Mouse (Mus musculus) erythroblast, adult 5-6 weeks (primary cell): ENCODE results near the gene Gm21983. TPM values are rescaled to one million over a fixed set of nuclear protein-coding genes. Genes with fewer than 3 reads are reported as not detected.
A peak's percentile ranks its signal among the peaks of the same experiment; 100 is the strongest.

Experiments
- ATAC-seq: replicated peaks from 2 replicates; pipeline ENCODE4 v1.8.0; 2016; ENCODE audit warnings: moderate number of reproducible peaks, mild to moderate bottlenecking, moderate TSS enrichment, inconsistent platforms; ENCODE audit not compliant: poor library complexity, low FRiP score, severe bottlenecking
- total RNA-seq, 2 experiments: library from RNA; stranded (forward) in 1 of 2; stranded (reverse) in 1 of 2; fragments of 150-400 nt in 1 of 2; fragments of 200-764, 138-1000 nt in 1 of 2; gene quantifications; 2 replicates each; pipeline versions ENCODE4 v1.2.3 to v1.2.4; 2015 to 2017; ENCODE audit warnings: low replicate concordance in 2 of 2

Gene Gm21983
- total RNA-seq (2015; ENCODE audit: low replicate concordance) (not detected in 2 replicates), total RNA-seq (2017; ENCODE audit: low replicate concordance) (not detected in 2 replicates)

DNA sequence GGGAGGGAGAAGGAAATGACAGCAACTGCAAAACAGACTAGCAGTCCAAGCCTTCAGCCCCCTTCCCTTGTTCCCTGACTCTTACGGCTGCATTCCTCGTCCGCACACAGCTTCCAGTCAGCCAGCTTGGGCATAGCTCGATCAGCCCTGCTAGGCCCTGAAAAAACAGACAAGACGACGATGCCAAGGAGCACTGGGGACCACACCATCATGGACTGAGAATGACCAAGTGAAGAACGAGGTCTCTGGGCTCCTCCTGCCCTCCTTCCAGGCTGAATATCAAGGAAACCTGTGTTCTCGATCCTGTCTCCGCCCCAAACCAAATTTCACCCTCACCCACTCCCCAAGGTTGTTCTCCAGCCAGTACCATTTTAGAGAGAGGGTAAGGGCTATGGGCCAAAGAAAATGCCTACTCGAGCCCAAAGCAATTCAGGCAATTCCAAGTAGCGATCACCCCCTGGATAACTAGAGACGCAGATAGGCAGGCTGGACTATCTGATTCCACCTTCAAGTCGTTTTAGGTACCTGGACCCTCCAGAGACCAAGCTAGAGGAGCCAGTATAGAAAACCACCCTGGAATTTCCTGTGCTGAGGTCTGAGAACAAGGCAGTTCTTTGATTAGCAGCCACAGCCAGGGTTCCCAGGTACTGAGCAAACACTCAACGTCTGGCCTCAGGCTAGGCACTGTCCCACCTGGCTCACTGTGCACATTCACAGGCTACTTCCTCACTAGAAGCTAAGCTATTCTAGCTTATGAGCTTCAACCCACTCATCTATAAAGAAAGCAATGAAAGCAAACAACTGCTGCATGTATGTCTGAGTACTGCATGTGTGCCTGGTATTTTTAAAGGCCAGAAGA, at the start of gene Gm21983, which contains the start of gene Mia:
Gm21983 (minus strand) TSS at position 250 of the 859 bp plus-strand sequence.
Mia (minus strand) TSS at position 321 of the 859 bp plus-strand sequence.
- no peak for ATAC-seq

DNA sequence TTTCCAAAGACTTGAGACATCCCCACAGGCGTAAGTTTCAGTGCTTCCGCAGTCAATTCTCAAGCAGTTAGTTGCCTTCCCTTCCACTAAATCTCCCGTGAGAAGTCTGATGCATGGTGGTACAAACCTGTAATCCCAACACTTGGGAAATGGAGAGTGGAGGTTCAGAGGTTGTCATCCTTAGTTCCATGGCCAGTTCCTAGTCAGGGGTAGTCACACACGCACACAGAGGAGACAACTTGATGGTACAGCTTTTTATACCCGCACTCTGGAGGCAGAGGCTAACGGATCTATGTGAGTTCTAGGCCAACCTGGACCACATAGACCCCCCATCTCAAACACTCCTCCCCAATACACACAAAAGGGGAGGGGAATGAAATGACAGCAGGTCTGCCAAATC, 48.0 kb upstream of the Gm21983 start:
- ATAC-seq: peak; percentile 26

GRCm38 (mm10) chr7:27228281-27228821, 47.5 kb upstream of the Gm21983 start, which contains the start of gene Itpkc:
Gene Itpkc (minus strand): TSS chr7:27228661.
- peak; percentile 88 for ATAC-seq

- ATAC-seq: no peak
These were observed 46.8 kb upstream of the Gm21983 start for GRCm38 (mm10) chr7:27227676-27228075.

DNA sequence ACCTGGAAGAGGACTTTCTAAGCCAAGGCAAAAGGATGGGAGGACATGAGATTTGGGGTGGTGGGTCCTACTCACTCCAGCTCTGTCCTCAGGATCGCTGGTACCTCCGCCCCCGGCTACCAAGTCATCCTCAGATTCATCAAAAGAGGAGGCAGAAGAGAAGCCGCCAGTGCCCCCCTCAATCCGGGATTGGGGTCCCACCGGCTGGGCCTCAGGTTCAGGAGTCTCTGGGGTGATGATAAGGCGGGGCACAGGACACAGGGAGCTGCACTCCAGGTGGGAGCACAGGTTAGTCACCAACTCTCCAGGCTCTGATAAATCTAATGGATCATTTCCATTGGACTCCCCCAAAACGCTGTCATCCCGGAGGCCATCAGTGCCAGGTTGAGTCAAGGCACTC, 46.4 kb upstream of the Gm21983 start:
- no peak for ATAC-seq

- ATAC-seq: no peak
These were observed 44.1 kb upstream of the Gm21983 start for GRCm38 (mm10) chr7:27224877-27225575.

- no peak for ATAC-seq
These were observed 41.7 kb upstream of the Gm21983 start for GRCm38 (mm10) chr7:27222538-27222937.

DNA sequence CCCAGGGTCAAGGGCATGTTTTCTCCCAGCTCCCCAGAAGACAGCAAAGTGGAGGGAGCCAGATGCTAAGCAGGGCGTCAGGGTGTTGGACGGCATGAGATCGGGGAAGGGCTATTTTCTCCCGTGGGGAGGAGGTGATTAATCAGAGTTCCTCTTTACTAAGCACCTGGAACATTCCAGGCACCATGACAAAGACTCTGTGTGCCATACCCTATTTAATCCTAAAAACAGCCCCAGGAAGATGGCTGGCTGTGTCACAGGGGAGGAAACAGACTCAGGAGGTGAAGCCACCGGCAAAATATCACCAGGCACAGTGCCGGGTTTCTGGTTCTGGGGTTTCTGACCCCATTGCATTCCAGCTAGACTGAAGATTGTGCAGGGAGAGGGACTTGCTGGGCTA, 41.1 kb upstream of the Gm21983 start:
- no peak for ATAC-seq

DNA sequence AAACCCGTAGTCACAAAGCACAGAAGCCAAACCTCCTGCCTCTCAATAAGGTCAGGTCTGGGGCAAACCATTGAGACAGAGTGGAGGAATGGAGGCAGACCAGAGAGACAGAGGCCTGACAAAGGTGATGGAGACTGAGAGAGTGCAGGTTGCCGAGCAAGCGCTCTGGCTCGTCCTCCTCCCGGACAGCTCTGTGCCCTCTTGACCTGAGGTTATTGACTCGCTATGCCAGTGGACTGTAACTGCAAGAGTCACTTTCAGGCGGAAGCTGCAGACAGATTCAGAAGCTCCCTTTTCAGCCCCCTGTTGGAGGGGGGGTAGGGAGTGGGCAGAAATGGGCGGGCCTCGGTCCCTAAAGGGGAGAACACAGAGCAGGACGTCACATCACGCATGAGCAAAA, 39.1 kb upstream of the Gm21983 start:
- ATAC-seq: no peak

DNA sequence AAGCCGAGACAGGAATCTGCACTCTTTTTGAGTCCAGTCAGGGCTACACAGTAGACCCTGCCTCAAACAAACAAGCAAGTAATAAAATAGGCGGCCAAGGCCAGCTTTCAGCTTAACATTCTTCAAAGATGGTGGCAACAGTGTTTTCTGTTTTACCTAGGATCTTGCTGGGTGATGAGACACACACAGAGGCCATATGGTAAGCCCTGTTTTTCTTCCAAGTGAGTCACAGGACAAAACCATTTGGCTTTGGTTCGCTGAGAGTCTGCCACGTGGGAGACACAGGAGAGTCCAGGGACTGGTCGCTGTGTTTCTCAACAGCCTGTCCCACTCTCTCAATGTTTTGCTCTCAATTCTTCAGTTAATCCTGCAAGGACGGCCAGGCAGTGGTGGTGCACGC, 37.7 kb upstream of the Gm21983 start:
- ATAC-seq: no peak

DNA sequence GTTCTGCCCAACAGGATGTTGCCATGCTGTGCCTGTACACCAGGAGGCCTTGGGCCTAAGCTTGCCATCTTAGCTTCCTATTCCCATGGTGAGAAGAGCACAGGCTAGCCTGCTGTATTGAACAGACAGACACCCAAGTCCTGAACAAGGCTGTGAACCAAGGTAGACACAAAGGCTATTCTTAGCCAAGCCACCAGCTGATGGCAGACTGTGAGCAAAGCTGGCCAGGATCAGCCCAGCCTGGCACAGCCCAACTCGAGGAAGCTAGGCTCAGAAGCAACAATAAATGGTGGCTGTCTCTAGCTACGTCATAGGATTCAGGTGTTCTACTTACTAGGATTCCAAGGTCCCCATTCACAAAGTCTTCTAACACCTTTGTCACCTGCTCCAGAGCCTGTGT, 31.7 kb upstream of the Gm21983 start:
- no peak for ATAC-seq

- ATAC-seq: no peak
These were observed 23.0 kb upstream of the Gm21983 start for GRCm38 (mm10) chr7:27203730-27204449.

- no peak for ATAC-seq
These were observed 17.9 kb upstream of the Gm21983 start for GRCm38 (mm10) chr7:27198779-27199178.

GRCm38 (mm10) chr7:27198355-27198754, 17.5 kb upstream of the Gm21983 start:
- ATAC-seq: no peak

DNA sequence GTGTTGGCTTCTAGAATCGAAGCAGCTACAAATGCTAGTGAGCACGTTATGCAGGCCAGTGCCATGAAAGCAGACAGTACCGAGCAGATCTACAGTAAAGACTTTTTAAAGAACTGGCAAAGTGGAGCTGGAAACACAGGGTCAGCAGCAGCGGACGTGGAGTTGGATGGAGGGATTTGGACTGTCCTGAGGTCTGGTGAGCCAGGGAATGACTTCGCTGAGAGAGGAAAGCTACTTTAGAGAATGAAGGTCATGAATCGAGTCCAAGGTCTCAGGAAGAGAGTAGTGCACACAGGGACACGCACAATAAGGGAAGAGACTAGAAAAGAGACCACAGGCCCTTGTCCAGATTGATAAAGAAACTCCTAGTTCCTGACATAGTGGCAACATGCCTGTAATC, 16.7 kb upstream of the Gm21983 start:
- ATAC-seq: no peak

- no peak for ATAC-seq
These were observed 16.2 kb upstream of the Gm21983 start for GRCm38 (mm10) chr7:27197136-27197535.

DNA sequence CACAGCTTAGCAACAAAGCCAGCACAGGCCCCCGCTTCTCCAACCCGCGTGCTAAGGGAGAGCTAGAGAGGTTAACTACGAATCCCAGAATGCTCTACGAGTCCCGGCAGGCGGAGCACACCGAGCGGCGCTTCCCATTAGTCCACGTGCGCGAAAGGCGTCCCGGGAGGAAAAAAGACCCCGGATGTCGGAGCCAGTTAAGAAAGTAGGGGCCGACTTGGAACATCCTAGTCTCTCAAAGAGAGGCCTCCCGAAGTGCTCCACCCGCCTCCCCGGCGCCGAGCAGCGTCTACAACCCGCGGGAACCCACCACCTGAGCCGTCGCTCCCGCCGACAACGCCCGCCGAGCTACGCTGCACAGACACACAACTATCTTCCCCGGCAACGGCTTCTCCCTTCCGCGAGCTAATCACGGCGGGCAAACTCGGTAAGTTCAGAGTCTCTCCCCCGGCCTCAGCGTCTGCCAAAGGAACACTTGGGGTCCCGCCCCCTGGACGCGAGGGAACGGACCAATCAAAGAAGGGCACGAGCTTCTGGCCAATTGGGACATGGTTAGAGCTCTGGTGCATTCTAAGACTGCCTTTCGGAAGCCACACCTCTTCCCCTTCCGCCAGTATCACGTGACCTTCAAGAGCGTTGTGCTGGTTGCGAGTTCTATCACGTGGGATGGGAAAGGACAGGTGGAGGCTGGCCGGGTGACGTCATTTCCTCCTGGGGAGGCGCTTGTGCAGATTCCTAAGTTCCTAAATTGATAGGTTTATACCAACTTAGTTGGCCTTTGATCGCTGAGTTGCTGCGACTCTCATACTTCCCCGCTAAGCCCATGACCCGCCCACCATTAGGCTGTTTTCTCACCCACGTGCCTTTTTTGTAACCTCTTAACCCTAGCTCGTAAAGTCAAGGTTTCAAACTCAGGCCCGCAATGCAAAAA, 15.1 kb upstream of the Gm21983 start, which contains the start of the genes BC024978 and Snrpa:
BC024978 (plus strand) TSS at position 101 of the 931 bp plus-strand sequence.
Snrpa (minus strand) TSS at position 591 of the 931 bp plus-strand sequence.
- ATAC-seq: peak; percentile 96

DNA sequence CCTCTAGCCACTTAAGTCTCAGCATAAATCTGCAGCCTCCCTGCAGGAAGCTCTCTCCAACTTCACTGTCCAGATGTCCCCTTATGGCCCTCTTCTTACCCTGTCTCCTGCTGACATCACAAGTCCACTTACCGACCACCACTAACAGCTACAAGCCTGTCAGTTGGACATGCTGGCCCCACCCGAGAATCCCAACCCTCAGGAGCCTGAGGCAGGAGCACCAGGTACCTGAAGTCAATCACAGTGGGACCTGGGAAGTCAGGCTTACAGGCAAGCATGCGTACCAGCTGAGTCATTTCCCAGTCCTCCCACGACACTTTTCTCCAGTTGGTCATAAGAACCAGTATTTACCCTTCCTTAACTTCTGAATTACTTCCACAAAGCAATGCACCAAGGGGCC, 12.8 kb upstream of the Gm21983 start:
- no peak for ATAC-seq

DNA sequence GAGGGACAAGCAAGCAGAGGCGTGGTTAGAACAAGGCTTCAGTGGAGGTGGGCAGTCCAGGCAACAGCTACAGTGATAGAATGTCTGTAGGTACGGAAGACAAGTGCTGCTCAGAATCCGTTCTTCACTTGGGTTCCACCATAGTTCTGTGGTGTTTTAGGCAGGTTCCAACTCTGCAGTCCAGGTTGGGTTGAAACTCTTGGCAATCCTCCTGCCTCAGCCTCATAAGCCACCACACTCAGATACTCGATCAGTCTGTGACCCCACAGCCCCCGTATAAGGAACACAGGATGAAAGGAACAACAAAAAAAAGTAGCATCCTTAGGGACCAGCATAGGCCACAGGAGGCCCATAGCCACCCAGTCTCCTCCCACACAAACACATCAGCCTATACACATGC, 11.5 kb upstream of the Gm21983 start:
- ATAC-seq: no peak
